Mouse (Mus musculus) R1 (cell line): ENCODE measurements at regions not wholly inside any gene's neighbourhood (a gene's known extent, or its start where the extent isn't known, plus 50 kb on each side); places are given as distances from the start of the nearest gene placed in this dataset.

Experiments
- DNase-seq: peaks from one replicate; pipeline ENCODE4 v3.0.0-alpha.2; 2018; ENCODE audit warnings: low read depth, low spot score

- no peak for DNase-seq
These were observed 496.0 kb upstream of the Sox11 start for GRCm38 (mm10) chr12:27838384-27838783.

GRCm38 (mm10) chr12:27826208-27826607 lies 483.8 kb upstream of the Sox11 start:
- DNase-seq: no peak

- DNase-seq: no peak
These were observed 481.0 kb upstream of the Sox11 start for GRCm38 (mm10) chr12:27823392-27823791.

- DNase-seq: no peak
These were observed 454.3 kb upstream of the Sox11 start for GRCm38 (mm10) chr12:27796642-27797041.

DNA sequence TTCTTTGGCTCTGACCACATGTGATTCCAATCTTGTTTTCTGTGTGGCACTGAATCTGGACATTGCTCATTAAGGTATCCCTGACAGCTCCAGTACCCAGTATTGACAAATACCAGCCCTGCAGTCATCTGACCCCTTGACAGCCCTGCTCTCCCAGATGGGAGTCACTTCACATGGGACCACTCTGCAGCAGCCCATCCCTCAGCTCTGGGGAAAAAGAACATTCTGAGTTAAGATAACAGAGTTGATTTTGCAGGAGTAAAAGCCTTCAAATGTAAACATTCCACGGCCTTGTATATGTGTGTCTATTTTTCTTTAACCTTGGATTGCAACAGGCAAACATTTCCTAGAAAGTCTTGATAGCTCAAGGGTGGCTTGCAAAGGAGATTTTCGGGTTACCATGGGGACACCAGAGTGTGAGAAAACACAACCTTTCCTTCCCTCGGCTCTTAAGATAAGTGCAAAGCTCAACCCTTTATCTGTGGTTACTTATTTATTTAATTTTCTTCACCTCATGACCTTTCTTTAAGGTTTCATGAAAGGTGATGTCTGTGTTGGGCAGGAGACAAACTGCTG lies 444.4 kb upstream of the Sox11 start:
- DNase-seq: no peak

DNA sequence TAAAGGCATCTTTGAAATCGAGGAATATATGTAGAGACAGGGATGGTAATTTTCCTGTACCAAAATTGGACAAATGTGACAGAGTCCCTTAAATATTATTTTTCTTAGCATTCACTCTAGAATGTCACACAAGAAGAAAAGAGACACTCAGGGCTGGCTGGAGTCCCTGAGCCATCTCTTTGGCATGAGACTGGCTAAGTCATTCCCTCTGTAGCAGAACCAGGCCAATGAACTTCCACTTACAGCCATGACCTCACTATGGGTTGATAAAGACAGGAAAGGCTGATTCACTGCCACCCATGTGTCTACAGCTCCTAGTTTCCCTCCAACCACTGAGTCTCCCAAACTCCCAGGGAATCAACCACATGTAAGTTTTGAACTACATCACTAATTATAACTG lies 438.4 kb upstream of the Sox11 start:
- no peak for DNase-seq

DNA sequence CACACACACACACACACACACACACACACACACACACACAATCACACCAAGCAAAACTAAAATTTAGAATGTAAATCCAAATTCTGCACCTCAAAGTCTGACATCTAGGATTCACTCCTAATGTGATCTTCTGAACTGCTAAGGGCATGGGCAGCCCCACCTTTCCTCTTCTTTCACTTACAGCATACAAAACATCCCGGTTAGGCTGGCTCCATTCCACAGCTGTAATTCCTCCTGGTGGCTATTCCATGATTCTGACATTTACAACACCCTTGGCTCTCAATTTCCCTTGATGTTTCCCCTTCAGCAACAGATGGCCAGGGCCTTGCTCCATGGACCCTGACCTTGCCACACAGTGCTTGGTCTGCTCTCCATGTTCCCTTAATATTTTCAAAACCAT lies 423.6 kb upstream of the Sox11 start:
- DNase-seq: no peak

GRCm38 (mm10) chr12:27759016-27759415 lies 416.6 kb upstream of the Sox11 start:
- peak; percentile 72 for DNase-seq

DNA sequence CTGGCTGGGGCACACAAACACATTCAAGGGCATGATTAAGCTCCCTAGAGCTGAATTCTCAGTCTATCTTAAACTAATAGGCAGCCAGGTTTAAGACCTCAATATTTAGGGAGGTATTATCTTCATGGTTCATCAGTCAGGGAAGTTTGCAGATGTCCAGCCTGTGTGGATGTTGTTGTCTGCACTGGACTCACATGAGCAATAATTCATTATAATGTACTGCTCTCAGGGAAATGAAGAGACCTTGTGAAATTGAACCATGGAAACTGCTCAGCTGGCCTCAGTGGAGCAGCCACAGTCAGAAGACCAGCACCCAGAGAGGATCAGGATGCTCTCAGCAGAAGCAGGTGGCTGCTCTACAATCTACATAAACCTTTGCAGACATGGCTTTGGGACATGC lies 415.3 kb upstream of the Sox11 start:
- DNase-seq: no peak

DNA sequence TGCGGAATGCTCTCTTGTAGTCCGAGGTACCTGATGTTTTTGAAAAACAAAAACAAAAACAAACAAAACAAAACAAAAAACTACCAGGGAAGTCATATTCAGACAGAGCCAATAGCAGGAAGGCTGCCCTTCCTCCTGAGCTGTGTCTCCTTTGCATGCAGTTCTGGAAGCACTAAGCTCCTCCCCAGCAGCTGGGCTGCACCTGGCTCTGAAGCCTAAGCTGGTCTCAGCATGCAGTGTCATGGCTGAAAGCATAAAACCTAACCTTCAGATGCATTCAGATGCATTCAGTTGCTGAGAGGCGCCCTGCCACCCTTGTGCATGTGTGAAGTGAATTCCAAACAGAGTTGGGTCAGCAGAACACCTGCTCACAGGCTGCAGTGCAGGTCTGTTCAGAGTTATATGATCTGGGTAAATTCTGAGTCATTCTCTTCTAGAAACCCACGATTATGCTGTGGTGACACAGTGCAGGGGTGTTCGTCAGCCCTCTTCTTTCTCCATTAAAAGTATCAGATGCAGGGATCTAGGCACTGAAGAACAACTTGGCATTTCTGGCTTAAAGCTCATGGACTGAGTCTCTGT lies 382.3 kb upstream of the Sox11 start:
- no peak for DNase-seq

DNA sequence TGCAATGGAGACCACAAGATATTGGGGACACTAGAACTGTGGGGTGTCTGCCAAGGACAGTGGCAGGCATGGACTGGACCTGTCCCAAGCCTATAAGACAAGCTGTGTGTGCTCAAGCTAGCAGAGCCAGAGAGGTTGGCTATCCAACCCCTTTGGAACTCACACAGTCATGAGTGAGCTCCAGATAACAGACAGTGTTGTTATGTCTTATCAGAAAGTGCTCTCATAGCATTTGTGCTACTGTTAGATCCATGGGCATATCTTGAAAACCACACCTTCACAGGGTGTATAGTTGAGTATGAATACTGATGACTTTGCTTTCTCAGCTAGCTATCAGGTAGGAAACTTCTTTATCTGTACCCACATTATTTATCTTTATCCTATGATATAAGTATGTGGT lies 338.1 kb upstream of the Sox11 start:
- no peak for DNase-seq

DNA sequence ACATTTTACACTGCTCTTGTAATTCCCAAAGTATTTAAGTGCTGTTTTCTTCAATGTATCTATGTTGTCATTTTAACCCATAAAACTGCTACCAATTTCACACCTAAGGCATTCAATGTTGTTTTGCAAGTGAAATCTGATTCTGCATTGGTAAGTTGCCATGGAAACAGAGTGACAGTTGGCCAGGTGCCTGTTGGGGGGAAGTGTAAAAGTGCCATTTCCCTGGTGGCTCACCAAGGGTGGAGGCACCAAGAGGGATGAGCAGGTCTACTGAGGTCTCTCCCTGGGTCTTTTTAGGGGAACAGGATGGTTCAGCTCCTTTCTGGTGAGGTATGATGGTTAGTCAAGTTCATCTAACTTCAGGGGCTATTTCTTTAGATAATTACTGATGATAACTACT lies 331.0 kb upstream of the Sox11 start:
- peak; percentile 3 for DNase-seq

- no peak for DNase-seq
These were observed 328.3 kb upstream of the Sox11 start for GRCm38 (mm10) chr12:27670650-27671084.

GRCm38 (mm10) chr12:27670190-27670589 lies 327.8 kb upstream of the Sox11 start:
- DNase-seq: no peak

DNA sequence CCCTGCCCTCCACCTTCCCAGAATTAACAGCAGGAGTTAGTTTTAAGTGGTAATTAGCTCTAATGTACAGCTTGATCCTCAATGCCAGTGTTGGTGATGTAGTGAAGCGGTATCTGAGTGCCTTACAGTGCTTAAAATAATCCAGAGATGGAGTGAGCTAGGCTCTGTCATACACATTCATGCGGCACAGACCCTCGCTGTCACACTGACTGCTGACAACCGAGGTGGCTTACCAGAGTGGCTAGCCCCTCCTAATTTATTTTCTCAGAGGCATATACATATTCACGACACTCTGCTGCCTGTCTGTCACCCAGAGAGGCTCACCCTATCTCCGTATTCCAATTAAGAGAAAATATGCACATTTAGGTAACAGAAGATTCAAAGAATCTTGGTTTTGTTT lies 327.2 kb upstream of the Sox11 start:
- DNase-seq: no peak

- DNase-seq: no peak
These were observed 324.1 kb upstream of the Sox11 start for GRCm38 (mm10) chr12:27666456-27666855.

DNA sequence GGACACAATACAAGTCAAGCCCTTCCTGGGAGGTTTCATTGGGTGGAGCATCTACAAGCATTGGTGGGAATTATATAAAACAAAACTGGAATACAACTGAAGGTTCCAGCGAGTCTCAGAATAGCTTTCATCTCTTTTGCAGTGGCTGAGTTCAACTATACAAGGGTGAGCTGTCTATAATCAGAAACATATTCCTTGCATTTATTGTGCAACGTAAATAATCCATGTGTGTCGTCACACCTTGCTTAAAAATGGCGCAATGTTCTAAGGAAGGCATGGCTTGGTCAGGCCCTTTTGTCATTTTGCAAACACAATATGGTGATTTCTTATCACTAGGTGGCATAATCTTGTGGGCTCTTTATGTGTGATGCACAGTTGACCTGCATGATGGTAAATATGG lies 320.8 kb upstream of the Sox11 start:
- no peak for DNase-seq

- no peak for DNase-seq
These were observed 320.3 kb upstream of the Sox11 start for GRCm38 (mm10) chr12:27662723-27663122.

GRCm38 (mm10) chr12:27657536-27657935 lies 315.2 kb upstream of the Sox11 start:
- DNase-seq: no peak

GRCm38 (mm10) chr12:27653541-27653940 lies 311.2 kb upstream of the Sox11 start:
- DNase-seq: no peak

DNA sequence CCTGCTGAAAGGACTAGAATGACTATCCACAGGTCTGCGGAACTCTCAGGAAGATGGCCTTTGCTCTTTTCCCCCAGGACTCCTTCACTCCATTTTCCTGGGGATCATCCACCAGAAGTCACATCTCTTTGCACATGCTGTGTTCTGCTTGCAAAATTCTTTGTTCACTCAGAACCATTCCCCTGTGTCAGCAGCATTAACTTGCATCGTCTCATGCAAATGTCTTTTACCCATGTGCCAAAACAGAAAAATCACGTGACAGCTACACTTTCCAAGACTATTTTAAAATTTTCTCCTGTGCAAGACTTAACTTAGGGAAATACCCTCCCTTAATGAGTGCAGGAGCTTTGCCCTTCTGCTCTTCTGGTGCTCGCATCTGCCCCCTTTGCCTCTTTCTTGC lies 306.2 kb upstream of the Sox11 start:
- no peak for DNase-seq

DNA sequence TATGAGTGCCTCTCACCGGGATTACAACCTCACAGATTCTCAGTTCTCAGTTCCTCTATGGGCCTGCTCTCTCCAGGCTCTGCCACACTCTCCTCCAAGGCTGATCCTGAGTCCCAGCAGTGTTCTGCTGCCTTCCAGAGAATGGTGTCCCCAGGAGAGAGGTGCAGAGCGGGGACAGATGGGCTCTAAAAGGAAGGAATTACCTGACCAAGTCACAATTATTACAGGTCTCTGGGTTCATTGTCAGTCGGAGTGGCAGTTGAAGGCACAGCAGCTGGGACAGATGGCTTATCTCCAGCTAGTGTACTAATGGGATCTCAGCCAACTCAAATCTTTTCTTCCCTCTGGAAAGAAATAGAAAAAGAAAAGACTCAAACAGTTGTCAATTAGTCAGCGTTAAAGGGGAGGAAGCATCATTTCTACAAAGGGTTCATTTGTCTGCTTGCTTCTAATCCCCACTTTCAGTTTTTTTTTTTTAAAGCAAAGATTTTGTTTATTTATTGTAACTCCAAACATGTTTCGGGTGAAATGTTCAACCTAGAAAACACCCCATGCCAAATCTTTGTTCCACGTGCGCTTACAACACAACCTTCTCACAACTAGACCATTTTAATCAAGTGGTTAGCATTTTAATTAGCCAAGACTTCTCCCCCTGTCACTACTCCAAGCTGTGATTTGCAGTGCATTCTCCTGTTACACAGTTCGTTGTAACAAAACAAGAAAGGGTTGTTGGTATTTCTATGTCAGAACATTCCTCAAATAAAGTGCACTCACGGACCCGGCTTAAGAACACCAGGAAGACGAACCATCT lies 304.3 kb upstream of the Sox11 start:
- DNase-seq: no peak

DNA sequence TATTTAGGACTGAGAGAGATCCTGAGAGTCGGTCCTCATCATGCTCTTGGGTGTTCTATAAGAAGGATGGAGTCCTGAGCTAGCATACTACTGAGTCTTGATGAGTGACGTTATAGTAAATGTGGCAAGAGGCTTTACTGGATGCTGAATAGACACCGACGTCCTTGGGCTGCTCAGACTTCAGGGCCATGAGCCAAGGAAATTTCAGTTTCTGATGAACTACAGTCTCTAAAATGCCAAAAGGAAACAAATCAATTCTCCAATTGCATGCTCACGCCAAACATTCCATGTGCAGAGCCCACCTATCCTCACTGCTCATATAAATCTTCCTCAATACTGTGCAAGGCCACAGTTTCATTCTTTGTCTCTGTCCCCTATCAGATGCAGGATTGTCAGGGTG lies 277.2 kb upstream of the Sox11 start:
- DNase-seq: no peak
